Mouse (Mus musculus): Measurements from ENCODE around the gene Pcbp2. TPM values are rescaled to one million over a fixed set of nuclear protein-coding genes. Genes with fewer than 3 reads are reported as not detected.

Pcbp2 gene
- polyA plus RNA-seq, 1 experiment from 2014 or later, result 221 TPM

- no peak overlapping the region for H3K27ac ChIP-seq
- H3K27me3 ChIP-seq, result no peaks in the 10 kb centered on the region
- H3K4me3 ChIP-seq, result no peak overlapping the region
- no peak overlapping the region for H3K9ac ChIP-seq
- no peaks in the 10 kb centered on the region for H3K9me3 ChIP-seq
- peaks cover 84% of the 10 kb centered on the region for H3K36me3 ChIP-seq
- 96% methylated on average over 3 of the region's 3 CpGs for WGBS
- no peak overlapping the region for H3K4me2 ChIP-seq
- no peaks in the 10 kb centered on the region for H3K4me1 ChIP-seq
- ATAC-seq (ENCODE audit: insufficient number of reproducible peaks, low FRiP score, low TSS enrichment, low read depth), result no peak
Observed at GRCm38 (mm10) chr15:102532106-102532900, 62.0 kb downstream of the Pcbp2 start.

GRCm38 (mm10) chr15:102533926-102534325, 63.6 kb downstream of the Pcbp2 start:
- 88% methylated on average over 7 of the region's 7 CpGs for WGBS
- ATAC-seq (ENCODE audit: insufficient number of reproducible peaks, low FRiP score, low TSS enrichment, low read depth), result no peak

GRCm38 (mm10) chr15:102544801-102545200, 74.5 kb downstream of the Pcbp2 start:
- H3K4me2 ChIP-seq, result no peak overlapping the region
- no peaks in the 10 kb centered on the region for H3K4me1 ChIP-seq
- H3K9ac ChIP-seq, result no peak overlapping the region
- H3K4me3 ChIP-seq, result no peak overlapping the region
- 92% methylated on average over 4 of the region's 4 CpGs for WGBS
- no peaks in the 10 kb centered on the region for H3K27me3 ChIP-seq
- no peaks in the 10 kb centered on the region for H3K9me3 ChIP-seq
- H3K36me3 ChIP-seq, result peaks cover 76% of the 10 kb centered on the region
- no peak for ATAC-seq (ENCODE audit: insufficient number of reproducible peaks, low FRiP score, low TSS enrichment, low read depth)
- no peak overlapping the region for H3K27ac ChIP-seq

More at GRCm38 (mm10) chr15:102533926-102534325, 63.6 kb downstream of the Pcbp2 start:
- Histone ChIP-seq H3K36me3 (peaks cover 74% of the 10 kb centered on the region), H3K4me1 (no peaks in the 10 kb centered on the region), H3K9me3 (no peaks in the 10 kb centered on the region), H3K27me3 (no peaks in the 10 kb centered on the region), H3K27ac (no peak overlapping the region), H3K4me3 (no peak overlapping the region), H3K4me2 (no peak overlapping the region), H3K9ac (no peak overlapping the region)

GRCm38 (mm10) chr15:102546246-102546645, 75.9 kb downstream of the Pcbp2 start:
- Histone ChIP-seq H3K4me3 (no peak overlapping the region), H3K36me3 (peaks cover 66% of the 10 kb centered on the region), H3K9me3 (no peaks in the 10 kb centered on the region), H3K4me2 (no peak overlapping the region), H3K27ac (no peak overlapping the region), H3K9ac (no peak overlapping the region), H3K4me1 (no peaks in the 10 kb centered on the region), H3K27me3 (no peaks in the 10 kb centered on the region)
- 91% methylated on average over 3 of the region's 3 CpGs for WGBS
- no peak for ATAC-seq (ENCODE audit: insufficient number of reproducible peaks, low FRiP score, low TSS enrichment, low read depth)

GRCm38 (mm10) chr15:102546677-102547427, 76.5 kb downstream of the Pcbp2 start:
- H3K4me3 ChIP-seq, result no peak overlapping the region
- H3K27me3 ChIP-seq, result no peaks in the 10 kb centered on the region
- no peaks in the 10 kb centered on the region for H3K9me3 ChIP-seq
- no peak overlapping the region for H3K4me2 ChIP-seq
- no peak for ATAC-seq (ENCODE audit: insufficient number of reproducible peaks, low FRiP score, low TSS enrichment, low read depth)
- no peak overlapping the region for H3K9ac ChIP-seq
- no peaks in the 10 kb centered on the region for H3K4me1 ChIP-seq
- no peak overlapping the region for H3K27ac ChIP-seq
- 70% methylated on average over 3 of the region's 3 CpGs for WGBS
- peaks cover 67% of the 10 kb centered on the region for H3K36me3 ChIP-seq

- Histone ChIP-seq H3K4me1 (no peaks in the 10 kb centered on the region), H3K9me3 (no peaks in the 10 kb centered on the region), H3K27me3 (no peaks in the 10 kb centered on the region), H3K4me2 (no peak overlapping the region), H3K27ac (no peak overlapping the region), H3K36me3 (peaks cover 67% of the 10 kb centered on the region), H3K9ac (no peak overlapping the region), H3K4me3 (no peak overlapping the region)
- ATAC-seq (ENCODE audit: insufficient number of reproducible peaks, low FRiP score, low TSS enrichment, low read depth), result no peak
- WGBS, result 88% methylated on average over 3 of the region's 3 CpGs
Observed at GRCm38 (mm10) chr15:102547478-102547877, 77.1 kb downstream of the Pcbp2 start.

Other genes with a start within 250 kb of the Pcbp2 start
- 6.3 and 6.6 TPM in 2 replicates for gene Itgb7, start 238.6 kb upstream of the Pcbp2 start, polyA plus RNA-seq (2015; fragmentation: Nextera tagmentation; extraction: Ambion mirVana)
- 120 and 128 TPM in 2 replicates for gene Rarg, start 213.0 kb upstream of the Pcbp2 start, polyA plus RNA-seq (2015; fragmentation: Nextera tagmentation; extraction: Ambion mirVana)
- gene Gm9918, start 200.0 kb upstream of the Pcbp2 start, polyA plus RNA-seq (2015; fragmentation: Nextera tagmentation; extraction: Ambion mirVana), result 0.79 and 0.83 TPM in 2 replicates
- gene Mfsd5, start 191.1 kb upstream of the Pcbp2 start, polyA plus RNA-seq (2015; fragmentation: Nextera tagmentation; extraction: Ambion mirVana), result 100.0 and 103 TPM in 2 replicates
- 17.7 and 19.5 TPM in 2 replicates for gene Espl1, start 174.3 kb upstream of the Pcbp2 start, polyA plus RNA-seq (2015; fragmentation: Nextera tagmentation; extraction: Ambion mirVana)
- 314 and 380 TPM in 2 replicates for gene Pfdn5, start 144.4 kb upstream of the Pcbp2 start, polyA plus RNA-seq (2015; fragmentation: Nextera tagmentation; extraction: Ambion mirVana)
- gene Myg1, start 138.8 kb upstream of the Pcbp2 start, polyA plus RNA-seq (2015; fragmentation: Nextera tagmentation; extraction: Ambion mirVana), result 81.8 and 86.3 TPM in 2 replicates
- 61.3 and 62.0 TPM in 2 replicates for gene Aaas, start 119.8 kb upstream of the Pcbp2 start, polyA plus RNA-seq (2015; fragmentation: Nextera tagmentation; extraction: Ambion mirVana)
- 12.6 and 18.1 TPM in 2 replicates for gene Sp7, start 103.4 kb upstream of the Pcbp2 start, polyA plus RNA-seq (2015; fragmentation: Nextera tagmentation; extraction: Ambion mirVana)
- gene Sp1, start 64.4 kb upstream of the Pcbp2 start, polyA plus RNA-seq (2015; fragmentation: Nextera tagmentation; extraction: Ambion mirVana), result 9.3 and 11.1 TPM in 2 replicates
- 1.0 and 2.6 TPM in 2 replicates for gene Amhr2, start 25.2 kb upstream of the Pcbp2 start, polyA plus RNA-seq (2015; fragmentation: Nextera tagmentation; extraction: Ambion mirVana)
- gene Prr13, start 11.5 kb upstream of the Pcbp2 start, polyA plus RNA-seq (2015; fragmentation: Nextera tagmentation; extraction: Ambion mirVana), result 72.0 and 78.8 TPM in 2 replicates
- 3.6 and 7.7 TPM in 2 replicates for gene Gm10337, start 33.2 kb downstream of the Pcbp2 start, polyA plus RNA-seq (2015; fragmentation: Nextera tagmentation; extraction: Ambion mirVana)
- 16.7 and 17.9 TPM in 2 replicates for gene Map3k12, start 46.5 kb downstream of the Pcbp2 start, polyA plus RNA-seq (2015; fragmentation: Nextera tagmentation; extraction: Ambion mirVana)
- 81.0 and 88.5 TPM in 2 replicates for gene Tarbp2, start 47.7 kb downstream of the Pcbp2 start, polyA plus RNA-seq (2015; fragmentation: Nextera tagmentation; extraction: Ambion mirVana)
- gene Npff, start 54.4 kb downstream of the Pcbp2 start, polyA plus RNA-seq (2015; fragmentation: Nextera tagmentation; extraction: Ambion mirVana), result 2.1 and 2.7 TPM in 2 replicates
- gene Gm28047, start 154.5 kb downstream of the Pcbp2 start, polyA plus RNA-seq (2015; fragmentation: Nextera tagmentation; extraction: Ambion mirVana), result not detected in 2 replicates
- gene Atf7, start 154.9 kb downstream of the Pcbp2 start, polyA plus RNA-seq (2015; fragmentation: Nextera tagmentation; extraction: Ambion mirVana), result 48.7 and 49.6 TPM in 2 replicates
- gene Atp5g2, start 201.8 kb downstream of the Pcbp2 start, polyA plus RNA-seq (2015; fragmentation: Nextera tagmentation; extraction: Ambion mirVana), result 48.8 and 56.6 TPM in 2 replicates